Mouse (Mus musculus) limb, embryonic 15.5 days (tissue): ENCODE data around the gene Mtpn. TPM values are rescaled to one million over a fixed set of nuclear protein-coding genes. Genes with fewer than 3 reads are reported as not detected.

Source experiments
- ATAC-seq: fragments of 200-750 bp; cut with Nextera tagmentation; 2 replicates; pipeline ENCODE4 v1.8.0; 2017; ENCODE audit warnings: low read depth, moderate TSS enrichment; ENCODE audit not compliant: insufficient number of reproducible peaks, low FRiP score, low TSS enrichment
- H3K27ac ChIP-seq: fragments of 300-500 bp; sonication (generic); 2 replicates; pipeline ENCODE4 v1.5.1; 2015; ENCODE audit warnings: moderate library complexity, mild to moderate bottlenecking, inconsistent platforms
- H3K27me3 ChIP-seq: fragments of 300-500 bp; sonication (generic); 2 replicates; pipeline ENCODE4 v1.6.1; 2015; ENCODE audit warnings: inconsistent platforms
- H3K36me3 ChIP-seq: fragments of 300-500 bp; sonication (generic); 2 replicates; pipeline ENCODE4 v1.6.1; 2015; ENCODE audit warnings: inconsistent platforms
- H3K4me1 ChIP-seq: fragments of 300-500 bp; sonication (generic); 2 replicates; pipeline ENCODE4 v1.6.1; 2015; ENCODE audit warnings: inconsistent platforms
- H3K4me2 ChIP-seq: fragments of 300-500 bp; sonication (generic); 2 replicates; pipeline ENCODE4 v1.6.1; 2015; ENCODE audit warnings: mild to moderate bottlenecking, inconsistent platforms
- H3K4me3 ChIP-seq: fragments of 300-500 bp; sonication (generic); 2 replicates; pipeline ENCODE4 v1.5.1; 2015; ENCODE audit warnings: mild to moderate bottlenecking, inconsistent platforms
- H3K9ac ChIP-seq: fragments of 300-500 bp; sonication (generic); 2 replicates; pipeline ENCODE4 v1.6.1; 2015; ENCODE audit warnings: inconsistent platforms
- H3K9me3 ChIP-seq: fragments of 300-500 bp; sonication (generic); 2 replicates; pipeline ENCODE4 v1.6.1; 2016; ENCODE audit warnings: inconsistent platforms
- WGBS: fragments of 180-500 bp; shearing (Covaris S2); methylation state at CpG from one replicate; pipeline ENCODE4 v1.1.7; 2015; 5-methylcytosine and 5-hydroxymethylcytosine counted together
- microRNA-seq: library from miRNA; unstranded; fragments of <30 nt; microRNA quantifications from one replicate; pipeline ENCODE4, GENCODE M21; 2016
- polyA plus RNA-seq: library from polyadenylated mRNA; unstranded; fragments of >200 nt; fragmentation: Nextera tagmentation; extraction: Ambion mirVana; gene quantifications from 2 replicates; pipeline ENCODE4 v1.2.1, GENCODE M21; 2015

Gene Mtpn
- polyA plus RNA-seq, 1 experiment from 2014 or later = 147 TPM

DNA sequence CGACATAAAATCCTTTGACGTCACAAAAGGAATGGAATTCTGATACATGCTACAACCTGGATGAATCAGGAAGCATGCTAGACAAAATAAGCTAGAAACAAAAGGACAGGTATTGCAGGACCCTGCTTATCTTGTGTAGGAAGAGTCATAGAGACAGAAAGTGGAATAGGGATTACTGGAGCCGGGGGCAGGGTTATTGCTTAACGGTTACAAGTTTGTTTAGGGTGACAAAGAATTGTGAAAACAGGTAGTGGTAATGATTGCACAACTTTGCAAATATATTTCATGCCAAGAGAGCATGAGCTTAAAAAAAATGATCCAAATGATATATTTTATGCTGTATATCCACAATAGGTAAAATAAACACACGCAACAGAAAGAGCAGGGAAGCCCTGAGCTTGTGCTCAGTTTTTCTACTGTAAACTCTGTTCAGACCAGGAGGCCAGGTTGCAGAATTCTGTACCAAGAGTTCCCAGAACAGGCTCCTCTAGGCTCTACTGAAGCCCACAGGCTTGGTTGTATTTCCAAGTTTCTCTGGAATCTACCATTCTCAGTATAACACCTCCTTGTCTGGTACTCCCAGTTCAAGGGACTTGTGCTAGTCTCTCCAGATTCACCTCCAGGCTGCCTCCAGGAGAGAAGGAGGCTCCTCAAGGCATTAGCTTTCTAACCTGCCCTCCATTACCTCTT, 39.6 kb downstream of the Mtpn start:
- 85% methylated on average over 5 of the region's 5 CpGs for WGBS
- Histone ChIP-seq H3K9me3 (no peaks in the 10 kb centered on the region), H3K27me3 (no peaks in the 10 kb centered on the region)

GRCm38 (mm10) chr6:35497406-35497805, 42.3 kb downstream of the Mtpn start:
- Histone ChIP-seq H3K9me3 (no peaks in the 10 kb centered on the region), H3K9ac (no peak overlapping the region), H3K4me2 (no peak overlapping the region), H3K36me3 (no peaks in the 10 kb centered on the region), H3K27me3 (no peaks in the 10 kb centered on the region), H3K4me1 (no peaks in the 10 kb centered on the region), H3K4me3 (no peak overlapping the region), H3K27ac (no peak overlapping the region)
- 85% methylated on average over 4 of the region's 4 CpGs for WGBS
- ATAC-seq = no peak

More for the DNA sequence above, 39.6 kb downstream of the Mtpn start:
- H3K4me2 ChIP-seq = no peak overlapping the region
- ATAC-seq = no peak
- no peak overlapping the region for H3K27ac ChIP-seq
- H3K4me3 ChIP-seq = no peak overlapping the region
- H3K36me3 ChIP-seq = no peaks in the 10 kb centered on the region
- no peaks in the 10 kb centered on the region for H3K4me1 ChIP-seq
- H3K9ac ChIP-seq = no peak overlapping the region

DNA sequence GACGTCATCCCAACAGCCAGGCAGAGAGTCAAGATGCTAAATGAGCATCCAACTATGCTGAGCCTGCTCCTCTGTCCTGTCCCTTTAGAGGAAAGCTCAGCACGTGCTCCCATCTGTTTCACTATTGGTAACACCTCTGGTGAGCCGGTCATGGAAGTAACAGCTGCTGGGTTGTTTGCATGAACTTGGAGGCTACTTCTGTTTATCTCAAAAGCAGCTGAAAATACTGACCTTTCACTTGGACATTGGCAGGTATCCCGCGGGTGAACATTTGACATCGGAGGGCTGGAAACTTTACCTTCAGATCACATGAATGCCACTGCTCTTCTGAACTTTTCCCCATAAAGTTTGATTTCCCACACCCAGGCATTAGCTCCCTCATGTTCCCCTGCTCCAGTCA, 45.8 kb downstream of the Mtpn start:
- Histone ChIP-seq H3K4me1 (no peaks in the 10 kb centered on the region), H3K4me3 (no peak overlapping the region), H3K4me2 (no peak overlapping the region), H3K27ac (no peak overlapping the region), H3K9ac (no peak overlapping the region), H3K9me3 (no peaks in the 10 kb centered on the region), H3K36me3 (no peaks in the 10 kb centered on the region), H3K27me3 (no peaks in the 10 kb centered on the region)
- no peak for ATAC-seq
- whole genome bisulfite sequencing = 81% methylated on average over 6 of the region's 6 CpGs

- WGBS = 72% methylated on average over 5 of the region's 5 CpGs
- H3K27ac ChIP-seq = no peak overlapping the region
- no peak for ATAC-seq
Measured at GRCm38 (mm10) chr6:35479651-35480335, 59.9 kb downstream of the Mtpn start.

DNA sequence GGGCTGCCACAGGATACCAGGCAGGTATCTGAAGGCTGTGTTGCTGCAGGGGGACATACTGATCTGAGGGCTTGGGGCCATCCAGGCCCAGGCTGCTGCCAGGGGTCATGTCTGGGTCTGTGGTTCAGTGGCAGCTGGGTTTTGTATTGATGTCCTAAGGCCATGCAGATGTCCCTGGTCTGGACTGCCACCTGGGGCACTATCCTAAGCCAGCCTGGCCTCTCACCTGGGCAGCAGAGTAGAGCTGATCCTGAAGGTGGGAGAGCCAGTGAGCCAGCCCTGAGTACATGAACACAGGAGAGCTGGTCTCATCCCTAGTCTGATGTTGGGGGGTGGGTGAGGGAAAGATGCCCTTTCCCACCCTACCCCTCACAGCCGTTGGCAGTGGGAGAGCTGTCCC, 62.9 kb downstream of the Mtpn start:
- Histone ChIP-seq H3K4me2 (no peak overlapping the region), H3K9me3 (no peaks in the 10 kb centered on the region), H3K4me1 (no peaks in the 10 kb centered on the region), H3K27ac (no peak overlapping the region), H3K36me3 (no peaks in the 10 kb centered on the region), H3K9ac (no peak overlapping the region), H3K27me3 (no peaks in the 10 kb centered on the region), H3K4me3 (no peak overlapping the region)
- WGBS = 53% methylated on average over 1 of the region's 1 CpGs
- ATAC-seq = peak; percentile 52; the same call in 1 of the 2 replicates

More at GRCm38 (mm10) chr6:35479651-35480335, 59.9 kb downstream of the Mtpn start:
- Histone ChIP-seq H3K9ac (no peak overlapping the region), H3K4me2 (no peak overlapping the region), H3K9me3 (no peaks in the 10 kb centered on the region), H3K4me1 (no peaks in the 10 kb centered on the region), H3K36me3 (no peaks in the 10 kb centered on the region), H3K27me3 (no peaks in the 10 kb centered on the region), H3K4me3 (no peak overlapping the region)

GRCm38 (mm10) chr6:35463450-35464395, 76.0 kb downstream of the Mtpn start:
- H3K4me1 ChIP-seq = no peaks in the 10 kb centered on the region
- ATAC-seq = no peak
- no peak overlapping the region for H3K27ac ChIP-seq
- no peaks in the 10 kb centered on the region for H3K36me3 ChIP-seq
- H3K4me2 ChIP-seq = no peak overlapping the region
- no peaks in the 10 kb centered on the region for H3K27me3 ChIP-seq
- no peak overlapping the region for H3K4me3 ChIP-seq
- WGBS = 84% methylated on average over 5 of the region's 5 CpGs
- H3K9ac ChIP-seq = no peak overlapping the region
- H3K9me3 ChIP-seq = no peaks in the 10 kb centered on the region

GRCm38 (mm10) chr6:35462484-35462883, 77.2 kb downstream of the Mtpn start:
- H3K4me3 ChIP-seq = no peak overlapping the region
- H3K4me2 ChIP-seq = no peak overlapping the region
- no peak for ATAC-seq
- no peaks in the 10 kb centered on the region for H3K4me1 ChIP-seq
- no peak overlapping the region for H3K9ac ChIP-seq
- H3K27ac ChIP-seq = no peak overlapping the region
- no peaks in the 10 kb centered on the region for H3K27me3 ChIP-seq
- no peaks in the 10 kb centered on the region for H3K36me3 ChIP-seq
- WGBS = 91% methylated on average over 1 of the region's 1 CpGs
- no peaks in the 10 kb centered on the region for H3K9me3 ChIP-seq

Small RNA genes lying within 50 kb of the gene (microRNA-seq; reads per million reads assigned to microRNA genes)
- gene Gm23053 = not detected

Other genes starting within 250 kb of the Mtpn start
- gene Slc13a4, start 231.8 kb downstream of the Mtpn start, polyA plus RNA-seq = 0.12 and 0.20 TPM in 2 replicates
- gene Fam180a, start 213.7 kb downstream of the Mtpn start, polyA plus RNA-seq = 6.8 and 8.5 TPM in 2 replicates